Mouse (Mus musculus) CH12.LX (cell line): ENCODE measurements around the gene Adamts20.

ENCODE experiments used
- BHLHE40 ChIP-seq: IDR thresholded peaks from 2 replicates; pipeline ENCODE4 v1.6.1; 2011; ENCODE audit warnings: mild to moderate bottlenecking, low read depth, low read length, improper control_type of control experiment
- CHD2 ChIP-seq: IDR thresholded peaks from 2 replicates; pipeline ENCODE4 v1.6.1; 2011; ENCODE audit warnings: low read length, improper control_type of control experiment
- CTCF ChIP-seq, 2 experiments: IDR thresholded peaks in 1 of 2; conservative IDR thresholded peaks in 1 of 2; 2 replicates each; pipeline ENCODE4 v1.5.1; 2011 to 2012; ENCODE audit warnings: low read depth in 2 of 2, low read length in 2 of 2, improper control_type of control experiment in 1 of 2, inconsistent platforms in 1 of 2, mild to moderate bottlenecking in 1 of 2, moderate library complexity in 1 of 2
- EP300 ChIP-seq: IDR thresholded peaks from 2 replicates; pipeline ENCODE4 v1.6.1; 2011; ENCODE audit warnings: low read length, improper control_type of control experiment
- MAFK ChIP-seq: IDR thresholded peaks from 2 replicates; pipeline ENCODE4 v1.6.1; 2011; ENCODE audit warnings: low read length, improper control_type of control experiment; ENCODE audit not compliant: insufficient replicate concordance
- MAZ ChIP-seq: IDR thresholded peaks from 2 replicates; pipeline ENCODE4 v1.6.1; 2012; ENCODE audit warnings: low read depth, mild to moderate bottlenecking, inconsistent platforms, low read length, improper control_type of control experiment, moderate library complexity
- MYC ChIP-seq: IDR thresholded peaks from 2 replicates; pipeline ENCODE4 v1.6.1; 2011; ENCODE audit warnings: low read depth, mild to moderate bottlenecking, improper control_type of control experiment, low read length
- NELFE ChIP-seq: IDR thresholded peaks from 2 replicates; pipeline ENCODE4 v1.6.1; 2011; ENCODE audit warnings: low read depth, low read length, improper control_type of control experiment
- PAX5 ChIP-seq: IDR thresholded peaks from 2 replicates; pipeline ENCODE4 v1.6.1; 2012; ENCODE audit warnings: low read length, inconsistent platforms, mixed read lengths
- POLR2A ChIP-seq: IDR thresholded peaks from 2 replicates; pipeline ENCODE4 v1.6.1; 2011; ENCODE audit warnings: low read depth, mild to moderate bottlenecking, improper control_type of control experiment, low read length
- ZC3H11A ChIP-seq: IDR thresholded peaks from 2 replicates; pipeline ENCODE4 v1.6.1; 2012; ENCODE audit warnings: low read depth, mild to moderate bottlenecking, inconsistent platforms, low read length, improper control_type of control experiment
- ZNF384 ChIP-seq: IDR thresholded peaks from 2 replicates; pipeline ENCODE4 v1.6.1; 2012; ENCODE audit warnings: low read depth, low read length, improper control_type of control experiment, inconsistent platforms

DNA sequence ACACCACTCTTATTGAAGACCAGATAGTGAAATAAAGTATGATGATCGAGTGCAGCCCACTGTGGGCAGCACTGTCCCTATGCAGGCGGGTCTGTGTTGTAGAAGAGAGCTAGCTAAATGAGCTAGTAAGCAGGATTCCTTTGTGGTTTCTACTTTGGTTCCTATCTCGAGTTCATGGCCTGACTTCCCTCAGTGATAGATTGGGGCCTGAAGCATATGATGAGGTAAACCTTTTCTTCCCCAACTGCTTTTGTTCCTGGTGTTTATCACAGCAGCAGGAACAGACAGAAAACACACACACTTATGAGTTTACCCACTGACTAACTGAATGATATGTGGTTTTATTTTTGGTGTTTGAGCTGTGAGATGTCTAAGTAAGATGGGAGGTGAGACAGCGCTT, 15.6 kb upstream of the Adamts20 start:
- TF ChIP-seq CTCF (conservative IDR thresholded peaks at IDR 0.05 in 1 of 2, IDR thresholded peaks at IDR 0.05 in 1 of 2; ENCODE audit: low read depth in 2 of 2, low read length in 2 of 2) (no peak), EP300 (no peak), MAZ (no peak), PAX5 (no peak), NELFE (no peak), CHD2 (no peak), MAFK (no peak), MYC (no peak), ZC3H11A (no peak), POLR2A (no peak), ZNF384 (no peak), BHLHE40 (no peak)
